Mouse (Mus musculus) yolk sac, embryonic 10.5 days (tissue): ENCODE measurements around the gene Sdk1.
A peak's percentile ranks its signal among the peaks of the same experiment; 100 is the strongest.

Experiments
- DNase-seq: peaks from one replicate; pipeline ENCODE4 v3.0.0-alpha.2; 2017; ENCODE audit warnings: low spot score

The Sdk1 gene

DNA sequence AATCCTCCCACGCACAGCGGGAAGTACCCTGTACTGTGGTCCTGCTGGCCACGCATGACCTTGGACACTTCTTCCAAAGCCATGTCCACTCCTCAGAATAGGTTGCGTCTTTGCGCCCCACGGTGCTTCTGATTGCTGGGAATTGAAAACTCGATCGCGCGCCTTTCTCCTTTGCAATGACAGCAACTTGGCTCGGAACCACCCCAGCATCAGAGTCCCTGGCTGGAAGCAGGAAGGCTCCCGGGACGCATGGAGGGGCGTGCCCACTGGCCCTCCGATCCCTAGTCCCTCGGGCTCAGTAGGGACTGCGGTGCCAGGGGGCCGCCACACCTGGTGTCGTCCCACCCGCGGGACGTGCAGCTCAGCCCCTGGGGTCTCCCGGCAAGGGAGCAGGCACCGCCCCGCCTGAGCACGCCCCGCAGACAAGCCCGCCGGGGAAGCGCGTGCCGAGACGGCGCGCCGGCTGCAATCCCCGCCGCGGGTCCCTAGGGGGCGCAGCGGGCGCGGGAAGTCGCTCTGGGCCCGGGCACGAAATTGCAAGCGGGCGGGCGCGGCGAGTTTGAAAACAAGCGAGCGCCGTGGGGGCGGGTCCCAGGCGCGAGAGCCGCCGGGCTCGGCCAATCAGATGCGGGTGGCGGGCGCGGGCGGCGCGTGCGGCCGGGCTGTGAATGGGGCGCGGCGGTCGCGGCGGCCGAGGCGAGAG, at the start of gene Sdk1:
Sdk1 (plus strand) TSS at position 650 of the 703 bp plus-strand sequence.
- DNase-seq = peak; percentile 92

- no peak for DNase-seq
Observed at GRCm38 (mm10) chr5:141197278-141197677, 44.0 kb upstream of the Sdk1 start.

- DNase-seq = no peak
Observed at GRCm38 (mm10) chr5:141202276-141203065, 38.8 kb upstream of the Sdk1 start.

DNA sequence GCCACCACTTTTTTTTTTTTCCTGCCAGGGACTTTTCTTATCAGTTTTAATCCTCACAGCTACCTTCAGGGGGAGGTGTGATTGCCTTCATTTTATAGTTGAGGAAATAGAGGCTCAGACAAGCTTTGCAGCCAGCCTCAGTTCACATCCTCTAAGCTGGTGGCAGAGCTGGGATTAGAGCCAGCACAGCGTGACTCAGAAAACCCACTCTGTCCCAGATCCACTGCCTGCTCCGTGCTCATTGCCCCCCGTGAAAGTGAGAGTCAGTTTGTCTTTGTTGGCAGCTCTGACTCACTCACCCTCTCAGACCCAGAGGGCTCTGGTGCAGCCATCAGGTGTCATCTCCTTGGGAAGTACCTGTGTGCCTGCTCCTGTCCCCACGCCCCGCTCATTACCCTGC, 34.2 kb upstream of the Sdk1 start:
- DNase-seq = no peak

- no peak for DNase-seq
Observed at GRCm38 (mm10) chr5:141225243-141225642, 16.0 kb upstream of the Sdk1 start.

DNA sequence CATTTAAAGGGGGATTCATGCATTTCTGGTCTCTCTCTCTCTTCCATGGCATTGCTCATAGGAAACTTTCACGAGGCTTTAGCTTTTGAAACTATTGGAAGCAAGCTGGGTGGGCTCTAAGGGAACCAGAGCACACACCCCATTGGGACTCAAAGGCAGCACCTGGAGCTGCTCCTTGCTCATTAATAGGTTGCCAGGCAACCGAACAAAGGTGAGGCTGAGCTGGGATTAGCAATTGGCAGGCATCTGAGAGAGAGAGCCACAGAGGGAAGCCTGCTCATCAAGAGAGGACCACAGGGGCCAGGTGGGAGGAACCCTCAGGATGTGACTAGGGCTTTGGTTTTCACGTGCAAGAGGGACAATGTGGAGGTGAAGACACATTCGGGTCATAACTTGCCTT, 7.0 kb upstream of the Sdk1 start:
- no peak for DNase-seq

- no peak for DNase-seq
Observed at GRCm38 (mm10) chr5:141239401-141239800, 1.9 kb upstream of the Sdk1 start.

DNA sequence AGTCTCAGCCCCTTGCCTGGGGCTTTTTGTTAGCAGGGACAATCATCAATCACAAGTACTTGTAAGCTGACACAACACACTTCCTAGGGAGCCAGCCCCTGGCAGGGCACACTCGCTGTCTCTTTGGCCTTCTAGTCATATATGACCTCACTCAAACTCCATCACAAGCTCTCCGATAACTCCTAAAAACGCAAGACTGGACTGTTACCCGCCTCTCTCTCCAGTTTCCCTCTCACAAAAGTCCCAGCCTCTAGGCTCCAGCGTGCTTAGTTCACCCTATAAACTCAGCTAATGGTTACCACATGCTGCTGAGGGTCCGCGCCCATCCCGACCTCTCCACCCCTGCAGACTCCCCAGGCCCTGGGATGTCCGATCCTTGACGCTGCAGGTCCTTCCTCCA, 849 bp upstream of the Sdk1 start:
- peak; percentile 27 for DNase-seq

DNA sequence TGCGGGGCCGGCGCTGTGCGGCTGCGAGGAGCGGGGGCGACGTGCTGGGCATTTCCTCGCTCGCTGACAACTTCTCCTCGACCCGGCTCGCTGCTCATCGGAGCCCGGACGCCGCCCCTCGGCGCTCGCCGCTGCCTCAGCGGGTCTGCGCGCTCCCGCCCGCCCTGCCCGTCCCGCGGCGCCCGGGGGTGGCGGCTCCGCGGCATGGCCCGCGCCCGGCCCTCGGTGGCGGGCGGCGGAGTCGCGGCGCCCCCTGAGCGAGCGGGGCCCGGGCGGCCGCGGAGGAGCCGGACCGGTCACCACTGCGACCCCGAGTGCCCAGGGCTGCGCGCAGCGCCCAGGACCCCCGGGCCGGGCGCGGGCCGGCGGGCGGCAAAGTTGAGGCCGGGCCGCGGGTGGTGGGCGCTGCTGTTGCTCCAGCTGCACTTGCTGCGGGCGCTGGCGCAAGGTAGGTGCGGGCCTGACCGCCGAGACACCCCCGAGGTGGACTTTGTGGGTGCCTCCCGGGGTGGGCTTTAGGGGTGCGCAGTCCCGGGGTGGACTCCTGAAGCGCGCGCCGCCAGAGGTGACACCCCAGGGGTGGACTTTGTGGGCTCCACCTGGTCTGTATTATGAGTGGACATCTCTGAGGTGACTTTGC, 475 bp downstream of the Sdk1 start:
- no peak for DNase-seq

GRCm38 (mm10) chr5:141243253-141243965, 2.1 kb downstream of the Sdk1 start:
- DNase-seq = no peak

DNA sequence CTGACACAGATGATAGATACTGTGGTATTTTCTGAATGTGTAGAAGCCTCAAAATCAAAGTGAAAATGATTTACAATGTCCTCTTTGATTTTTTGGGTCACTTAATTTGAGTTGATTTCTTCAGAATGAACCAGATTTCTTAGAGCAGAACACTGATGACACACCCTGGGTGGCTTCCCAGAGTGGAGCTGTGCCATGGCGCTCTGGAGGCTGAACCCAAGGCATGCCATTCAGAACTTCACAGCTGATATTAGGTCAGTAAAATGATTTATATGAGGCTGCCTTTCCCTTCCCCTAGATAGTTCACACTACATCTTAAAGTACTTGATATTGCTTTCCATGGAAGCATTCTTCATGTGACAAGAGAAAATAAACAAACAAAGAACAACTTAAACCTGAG, 23.0 kb downstream of the Sdk1 start:
- DNase-seq = no peak

DNA sequence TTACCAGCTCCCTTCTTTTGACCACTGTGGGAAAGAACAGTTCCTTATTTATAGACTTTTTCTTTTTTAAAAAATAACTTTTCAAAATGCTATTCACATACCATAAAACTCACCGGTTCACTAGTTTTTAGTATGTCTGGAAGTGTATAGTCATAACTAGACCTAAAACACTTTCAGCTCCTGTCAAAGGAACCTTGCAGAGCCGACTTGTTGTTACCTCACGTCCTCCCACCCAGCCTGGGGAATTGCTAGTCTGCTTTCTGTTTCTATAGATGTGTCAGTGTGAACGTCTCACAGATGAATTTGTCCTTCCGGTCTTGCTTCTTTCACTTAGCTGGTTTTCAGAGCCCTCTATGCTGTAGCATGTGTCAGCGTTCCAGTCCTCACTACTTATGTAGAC, 35.8 kb downstream of the Sdk1 start:
- DNase-seq = no peak

DNA sequence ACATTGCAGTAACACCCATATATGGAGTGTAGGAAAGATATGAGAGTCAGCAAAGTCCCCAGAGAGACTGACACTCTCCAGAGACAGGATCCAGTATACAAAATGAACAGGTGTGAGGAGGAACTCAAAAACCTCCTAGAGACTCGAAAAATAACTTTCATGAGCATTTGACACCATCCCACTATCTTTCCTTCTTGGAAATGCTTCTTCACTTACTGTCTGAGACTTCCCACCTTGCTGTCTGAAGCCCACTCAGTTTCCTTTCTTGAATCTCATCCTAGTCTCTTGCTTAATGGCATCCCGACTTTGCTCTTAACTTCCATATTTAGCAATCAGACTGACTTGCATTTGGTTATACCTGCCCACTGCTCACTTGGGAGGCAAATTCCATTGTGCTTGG, 40.5 kb downstream of the Sdk1 start:
- DNase-seq = no peak

DNA sequence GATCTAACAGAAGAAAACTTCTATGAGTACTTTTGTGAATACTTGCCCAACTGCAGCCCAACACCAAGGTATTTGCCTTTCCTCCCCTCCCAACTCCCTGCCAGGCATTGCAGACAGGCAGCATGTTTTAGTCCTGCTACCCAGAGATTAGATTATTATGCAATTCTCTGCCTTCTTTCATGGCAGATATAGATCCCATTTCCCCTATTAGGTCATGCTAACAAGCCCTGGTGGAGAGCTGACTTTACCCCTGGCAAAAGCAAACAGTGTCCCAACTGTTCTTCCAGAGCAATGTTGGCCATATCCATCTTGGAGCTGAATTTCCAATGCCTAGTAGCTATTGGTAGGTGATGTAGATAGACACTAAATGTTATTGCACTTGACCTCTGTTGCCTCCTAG, 48.3 kb downstream of the Sdk1 start:
- no peak for DNase-seq

DNA sequence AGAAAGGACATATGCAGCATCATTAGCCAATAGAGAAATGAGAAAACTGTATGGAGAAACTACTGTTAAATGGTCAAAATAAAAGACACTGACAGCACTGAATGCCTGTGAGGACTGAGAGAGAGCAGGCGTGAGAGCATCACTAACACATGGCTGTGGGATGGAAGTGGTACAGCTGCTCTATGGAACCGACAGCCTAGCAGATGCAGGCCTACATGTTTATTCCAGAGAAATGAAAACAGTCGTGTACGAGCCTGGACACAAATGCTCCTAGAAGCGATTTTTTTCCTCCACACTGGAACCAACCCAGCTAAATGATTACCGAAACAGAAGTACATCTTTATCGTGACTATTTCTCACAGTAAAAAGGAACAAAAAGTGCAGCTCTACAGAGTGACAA, 54.0 kb downstream of the Sdk1 start:
- DNase-seq = no peak

DNA sequence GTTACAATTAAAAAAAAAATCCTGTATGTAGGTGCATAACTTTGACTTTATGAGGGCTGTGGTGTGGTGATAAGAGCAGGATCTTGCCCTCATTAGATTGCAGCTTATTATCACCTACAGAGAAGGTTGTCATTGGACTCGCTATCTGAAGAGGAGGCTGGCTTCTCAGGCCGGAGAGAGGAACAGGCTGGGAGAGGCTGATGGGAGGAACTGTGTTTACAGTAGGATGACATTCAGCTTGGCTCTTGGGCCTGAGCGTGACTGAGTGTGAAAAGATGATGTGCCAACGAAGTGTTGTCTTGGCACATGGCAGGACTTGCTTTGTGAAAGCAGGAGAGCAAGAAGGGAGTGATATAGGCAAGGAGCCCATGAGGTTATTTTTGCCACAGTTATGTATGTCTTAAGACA, 61.0 kb downstream of the Sdk1 start:
- DNase-seq = no peak

GRCm38 (mm10) chr5:141303746-141304145, 62.5 kb downstream of the Sdk1 start:
- no peak for DNase-seq

DNA sequence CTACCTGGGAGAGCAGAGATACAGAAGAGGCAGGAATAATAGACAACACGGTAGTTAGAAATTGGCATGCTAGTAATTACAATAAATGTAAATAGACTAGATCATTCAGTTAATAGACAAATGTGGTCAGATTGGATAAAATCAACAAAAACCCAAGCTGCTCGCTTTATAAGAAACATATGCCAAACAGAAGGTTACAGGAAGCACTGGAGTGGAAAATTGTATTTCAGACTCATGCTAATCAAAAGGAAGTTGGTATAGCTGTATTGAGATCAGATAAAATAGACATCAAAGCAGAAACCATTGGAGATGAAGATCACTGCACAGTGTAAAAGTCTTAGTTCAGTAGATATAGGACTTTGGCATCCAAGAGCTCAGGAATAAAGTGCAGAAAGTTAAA, 63.4 kb downstream of the Sdk1 start:
- no peak for DNase-seq

- no peak for DNase-seq
Observed at GRCm38 (mm10) chr5:141310641-141311040, 69.4 kb downstream of the Sdk1 start.

GRCm38 (mm10) chr5:141311801-141312200, 70.5 kb downstream of the Sdk1 start:
- DNase-seq = no peak

GRCm38 (mm10) chr5:141312305-141312704, 71.0 kb downstream of the Sdk1 start:
- no peak for DNase-seq

- no peak for DNase-seq
Observed at GRCm38 (mm10) chr5:141317095-141317494, 75.8 kb downstream of the Sdk1 start.

DNA sequence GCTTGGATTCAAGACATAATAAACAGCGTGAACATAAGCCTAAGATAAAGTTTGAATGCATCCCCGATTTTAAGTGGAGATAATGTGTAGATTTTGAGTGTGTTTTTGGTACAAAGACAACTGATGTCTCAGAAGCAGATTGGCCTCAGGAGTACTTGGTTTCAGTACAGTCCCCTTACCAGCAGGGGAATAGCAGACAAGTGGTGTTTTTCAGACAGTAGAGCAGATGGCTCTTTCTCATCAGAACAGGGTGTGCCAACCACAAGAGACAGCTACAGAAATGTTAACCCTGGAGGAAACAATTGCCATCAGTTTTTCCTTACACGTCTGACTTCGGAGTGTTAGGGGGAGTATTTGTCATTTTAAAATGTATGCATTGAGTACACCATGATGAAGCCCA, 83.6 kb downstream of the Sdk1 start:
- no peak for DNase-seq
